Mouse (Mus musculus): ENCODE results near the gene Zbed3.

- no peak for TF ChIP-seq POLR2A (IDR thresholded peaks at IDR 0.05; ENCODE audit: low read depth, low read length)
- TF ChIP-seq CTCF (IDR thresholded peaks at IDR 0.05; ENCODE audit: extremely low read depth, insufficient read depth, insufficient read length, insufficient replicate concordance), result no peak
Measured at GRCm38 (mm10) chr13:95343470-95343869, 20.1 kb downstream of the Zbed3 start.
